8 mouse cellular contexts compared by ENCODE assay signal in genomic region chr15:97828221-97828842, GRCm38 (mm10). TPM values are rescaled to one million over a fixed set of nuclear protein-coding genes. Genes with fewer than 3 reads are reported as not detected.
DNase-seq lines count a peak whose midpoint lies in the region; ATAC-seq and TF ChIP-seq lines count a peak whose summit lies in the region.

No protein-coding gene starts in this region.

- peak overlapping the region; percentile 70 for H3K4me2 ChIP-seq in heart, embryonic 16.5 days (ENCODE audit: low read depth, low read length)
- peak overlapping the region; percentile 93 for H3K4me2 ChIP-seq in liver, embryonic 15.5 days

- peaks cover 29% of the 10 kb centered on the region for H3K4me1 ChIP-seq in kidney, adult 2 months (ENCODE audit: control insufficient read depth, insufficient read depth, low read length)
- H3K4me1 ChIP-seq in heart, embryonic 16.5 days (ENCODE audit: control insufficient read depth, insufficient read depth, low read length) = peaks cover 66% of the 10 kb centered on the region
- peaks cover 96% of the 10 kb centered on the region for H3K4me1 ChIP-seq in liver, embryonic 15.5 days (replicated peaks)

- ATAC-seq in heart, embryonic 16.5 days (replicated peaks; ENCODE audit: extremely low read depth, insufficient read depth, low FRiP score) = no peak
- ATAC-seq in liver, embryonic 15.5 days (ENCODE audit: insufficient read depth) = no peak

- peak overlapping the region; percentile 60 for H3K9ac ChIP-seq in heart, embryonic 16.5 days (ENCODE audit: low read length)
- no peak overlapping the region for H3K9ac ChIP-seq in liver, embryonic 15.5 days

- H3K4me3 ChIP-seq in kidney, adult 2 months (ENCODE audit: insufficient read depth, low read depth, low read length) = peak overlapping the region; percentile 2; the same call in 1 of the 2 replicates
- peak overlapping the region; percentile 80 for H3K4me3 ChIP-seq in heart, embryonic 16.5 days (ENCODE audit: low read length)
- no peak overlapping the region for H3K4me3 ChIP-seq in liver, embryonic 15.5 days (replicated peaks)

- no peak for TF ChIP-seq POLR2A in kidney, adult 2 months (IDR thresholded peaks at IDR 0.05; ENCODE audit: low read depth, low read length)

- WGBS in kidney, adult 2 months = 49% methylated on average over 6 of the region's 6 CpGs
- 40% methylated on average over 6 of the region's 6 CpGs for WGBS in heart, embryonic 16.5 days
- 33% methylated on average over 6 of the region's 6 CpGs for WGBS in liver, embryonic 15.5 days (ENCODE audit: insufficient replicate concordance)

- no peaks in the 10 kb centered on the region for H3K36me3 ChIP-seq in kidney, adult 2 months (ENCODE audit: control insufficient read depth, insufficient read depth, low read length)
- H3K36me3 ChIP-seq in heart, embryonic 16.5 days (ENCODE audit: control insufficient read depth, insufficient read depth) = no peaks in the 10 kb centered on the region
- no peaks in the 10 kb centered on the region for H3K36me3 ChIP-seq in liver, embryonic 15.5 days (replicated peaks)

- DNase-seq in kidney, adult 2 months = no peak
- no peak for DNase-seq in kidney, postnatal 4 days
- peak; percentile 72 for DNase-seq in MN1 (ENCODE audit: low spot score)
- no peak for DNase-seq in cerebellum, adult 8-10 months
- DNase-seq in gastrocnemius, postnatal 4 days (ENCODE audit: low spot score in 2 of 2) = no peak
- DNase-seq in adrenal gland, postnatal 14 days = no peak

- TF ChIP-seq CTCF in kidney, adult 2 months (conservative IDR thresholded peaks at IDR 0.05; ENCODE audit: insufficient read depth, insufficient read length, low read depth, low read length) = no peak

- H3K27me3 ChIP-seq in kidney, adult 2 months (replicated peaks; ENCODE audit: control insufficient read depth, insufficient read depth, low read length) = no peaks in the 10 kb centered on the region
- H3K27me3 ChIP-seq in heart, embryonic 16.5 days (ENCODE audit: control insufficient read depth, insufficient read depth, low read length) = no peaks in the 10 kb centered on the region
- H3K27me3 ChIP-seq in liver, embryonic 15.5 days = peaks cover 47% of the 10 kb centered on the region

- H3K9me3 ChIP-seq in heart, embryonic 16.5 days (replicated peaks; ENCODE audit: control insufficient read depth, low read length) = no peaks in the 10 kb centered on the region
- no peaks in the 10 kb centered on the region for H3K9me3 ChIP-seq in liver, embryonic 15.5 days (replicated peaks)

- peak overlapping the region; percentile 32 for H3K27ac ChIP-seq in kidney, adult 2 months (ENCODE audit: insufficient read depth, low read depth, low read length)
- peak overlapping the region; percentile 92 for H3K27ac ChIP-seq in heart, embryonic 16.5 days (ENCODE audit: low read length)
- no peak overlapping the region for H3K27ac ChIP-seq in liver, embryonic 15.5 days (replicated peaks)

RNA-seq across cellular contexts. Expression of gene Hdac7, which starts 16.0 kb away (rescaled TPM):
- 41.6 and 45.4 TPM in 2 replicates for polyA plus RNA-seq in kidney, adult 2 months (2012; rRNA removed)
- polyA plus RNA-seq in heart, embryonic 16.5 days (2015; fragmentation: Nextera tagmentation; extraction: Ambion mirVana) = 30.9 and 31.7 TPM in 2 replicates
- polyA plus RNA-seq in liver, embryonic 15.5 days (2015; fragmentation: Nextera tagmentation; extraction: Ambion mirVana) = 5.7 and 6.5 TPM in 2 replicates
- 10 to 100 TPM; 53.6 to 57.9 TPM for total RNA-seq in gastrocnemius, postnatal 4 days (2021)
- total RNA-seq in adrenal gland, postnatal 14 days (2021) = 60.1 and 75.8 TPM in 2 replicates

RNA-seq across cellular contexts. Expression of gene Slc48a1, which starts 50.0 kb away (rescaled TPM):
- 182 and 203 TPM in 2 replicates for polyA plus RNA-seq in kidney, adult 2 months (2012; rRNA removed)
- 71.0 and 76.0 TPM in 2 replicates for polyA plus RNA-seq in heart, embryonic 16.5 days (2015; fragmentation: Nextera tagmentation; extraction: Ambion mirVana)
- 101 and 106 TPM in 2 replicates for polyA plus RNA-seq in liver, embryonic 15.5 days (2015; fragmentation: Nextera tagmentation; extraction: Ambion mirVana)
- 10 to 100 TPM; 32.6 to 35.4 TPM for total RNA-seq in gastrocnemius, postnatal 4 days (2021)
- total RNA-seq in adrenal gland, postnatal 14 days (2021) = 68.8 and 76.9 TPM in 2 replicates
